Mouse (Mus musculus) stomach, postnatal 0 days (tissue): Measurements from ENCODE around the gene Svs2. TPM values are rescaled to one million over a fixed set of nuclear protein-coding genes. Genes with fewer than 3 reads are reported as not detected.
"Not testable (repeated sequence)": the region's sequence is repeated elsewhere in the genome, so short reads cannot be mapped to it uniquely, and the experiment has no call there.

Experiments used
- ATAC-seq: fragments of 200-750 bp; cut with Nextera tagmentation; 2 replicates; pipeline ENCODE4 v1.8.0; 2017; ENCODE audit not compliant: low FRiP score, low TSS enrichment
- DNase-seq: peaks from one replicate; pipeline ENCODE4 v3.0.0-alpha.2; 2016; ENCODE audit warnings: low spot score
- H3K27ac ChIP-seq: fragments of 300-500 bp; sonication (generic); replicated peaks from 2 replicates; pipeline ENCODE4 v1.5.1; 2014; ENCODE audit warnings: mild to moderate bottlenecking, control low read depth
- H3K27me3 ChIP-seq: fragments of 300-500 bp; sonication (generic); 2 replicates; pipeline ENCODE4 v1.6.1; 2014; ENCODE audit warnings: low read length; ENCODE audit not compliant: control insufficient read depth, insufficient read depth
- H3K36me3 ChIP-seq: fragments of 300-500 bp; sonication (generic); 2 replicates; pipeline ENCODE4 v1.6.1; 2014; ENCODE audit warnings: low read length, mixed read lengths; ENCODE audit not compliant: control insufficient read depth, insufficient read depth
- H3K4me1 ChIP-seq: fragments of 300-500 bp; sonication (generic); replicated peaks from 2 replicates; pipeline ENCODE4 v1.6.1; 2014; ENCODE audit warnings: antibody characterized with exemption; ENCODE audit not compliant: control insufficient read depth, insufficient read depth
- H3K4me2 ChIP-seq: fragments of 300-500 bp; sonication (generic); replicated peaks from 2 replicates; pipeline ENCODE4 v1.6.1; 2014; ENCODE audit warnings: low read depth, mild to moderate bottlenecking, control low read depth, moderate library complexity
- H3K4me3 ChIP-seq: fragments of 300-500 bp; sonication (generic); 2 replicates; pipeline ENCODE4 v1.5.1; 2014; ENCODE audit warnings: low read depth, low read length, control low read depth
- H3K9ac ChIP-seq: fragments of 300-500 bp; sonication (generic); 2 replicates; pipeline ENCODE4 v1.6.1; 2014; ENCODE audit warnings: mild to moderate bottlenecking, low read length, control low read depth, mixed read lengths
- H3K9me3 ChIP-seq: fragments of 300-500 bp; sonication (generic); 2 replicates; pipeline ENCODE4 v1.6.1; 2016; ENCODE audit warnings: low read length; ENCODE audit not compliant: control insufficient read depth
- CTCF ChIP-seq: IDR thresholded peaks from 2 replicates; pipeline ENCODE4 v1.5.1; 2016; ENCODE audit warnings: antibody characterized with exemption, low read depth, mild to moderate bottlenecking, moderate library complexity
- EP300 ChIP-seq: optimal IDR thresholded peaks from 2 replicates; pipeline ENCODE3; 2016; ENCODE audit warnings: antibody characterized with exemption
- WGBS: fragments of 180-500 bp; shearing (Covaris S2); extraction: QIAGEN DNeasy Blood & Tissue Kit; methylation state at CpG from one replicate; pipeline ENCODE4 v1.1.7; 2014; 5-methylcytosine and 5-hydroxymethylcytosine counted together
- polyA plus RNA-seq: library from polyadenylated mRNA; unstranded; fragments of >200 nt; fragmentation: Nextera tagmentation; extraction: Ambion mirVana; gene quantifications from 2 replicates; pipeline ENCODE4 v1.2.1, GENCODE M21; 2015

Gene Svs2
- polyA plus RNA-seq, 1 experiment from 2014 or later = not detected

- ATAC-seq = no peak
- Histone ChIP-seq H3K27me3 (no peaks in the 10 kb centered on the region), H3K27ac (no peak overlapping the region), H3K4me3 (no peak overlapping the region), H3K9ac (no peak overlapping the region), H3K9me3 (no peaks in the 10 kb centered on the region), H3K4me1 (no peaks in the 10 kb centered on the region), H3K4me2 (no peak overlapping the region), H3K36me3 (no peaks in the 10 kb centered on the region)
- TF ChIP-seq EP300 (no peak), CTCF (no peak)
- no peak for DNase-seq
- 84% methylated on average over 9 of the region's 9 CpGs for WGBS
These were observed 19.0 kb downstream of the Svs2 start for GRCm38 (mm10) chr2:164219295-164219694.

- 80% methylated on average over 5 of the region's 5 CpGs for WGBS
- Histone ChIP-seq H3K27ac (no peak overlapping the region), H3K4me1 (no peaks in the 10 kb centered on the region), H3K4me2 (no peak overlapping the region), H3K4me3 (no peak overlapping the region), H3K9ac (no peak overlapping the region), H3K9me3 (no peaks in the 10 kb centered on the region), H3K36me3 (no peaks in the 10 kb centered on the region), H3K27me3 (no peaks in the 10 kb centered on the region)
- DNase-seq (no peak), ATAC-seq (no peak)
- no peak for TF ChIP-seq EP300
These were observed 25.6 kb downstream of the Svs2 start for GRCm38 (mm10) chr2:164212711-164213110.

- 81% methylated on average over 4 of the region's 4 CpGs for WGBS
- Histone ChIP-seq H3K27ac (no peak overlapping the region), H3K4me1 (no peaks in the 10 kb centered on the region), H3K36me3 (no peaks in the 10 kb centered on the region), H3K9ac (no peak overlapping the region), H3K4me2 (no peak overlapping the region), H3K4me3 (no peak overlapping the region), H3K9me3 (no peaks in the 10 kb centered on the region), H3K27me3 (no peaks in the 10 kb centered on the region)
- no peak for DNase-seq
- TF ChIP-seq EP300 = no peak
- no peak for TF ChIP-seq CTCF
- no peak for ATAC-seq
These were observed 27.4 kb downstream of the Svs2 start for GRCm38 (mm10) chr2:164210892-164211291.

GRCm38 (mm10) chr2:164206676-164207075, 31.6 kb downstream of the Svs2 start:
- TF ChIP-seq EP300 (no peak), CTCF (no peak)

GRCm38 (mm10) chr2:164206011-164206410, 32.3 kb downstream of the Svs2 start:
- H3K27ac ChIP-seq, DNase-seq, H3K4me1 ChIP-seq, ATAC-seq, H3K4me3 ChIP-seq, H3K9me3 ChIP-seq, H3K4me2 ChIP-seq, H3K27me3 ChIP-seq, H3K36me3 ChIP-seq, H3K9ac ChIP-seq: not testable (repeated sequence)
- 94% methylated on average over 10 of the region's 10 CpGs for WGBS

More at GRCm38 (mm10) chr2:164206676-164207075, 31.6 kb downstream of the Svs2 start:
- no peak overlapping the region for H3K27ac ChIP-seq
- no peaks in the 10 kb centered on the region for H3K4me1 ChIP-seq
- H3K9me3 ChIP-seq = no peaks in the 10 kb centered on the region
- H3K4me2 ChIP-seq = no peak overlapping the region
- no peak overlapping the region for H3K4me3 ChIP-seq
- ATAC-seq = no peak
- 62% methylated on average over 4 of the region's 4 CpGs for WGBS
- no peak overlapping the region for H3K9ac ChIP-seq
- no peaks in the 10 kb centered on the region for H3K27me3 ChIP-seq
- DNase-seq = no peak
- H3K36me3 ChIP-seq = no peaks in the 10 kb centered on the region

- no peak for TF ChIP-seq EP300
- TF ChIP-seq CTCF = no peak
- Histone ChIP-seq H3K9me3 (no peaks in the 10 kb centered on the region), H3K36me3 (no peaks in the 10 kb centered on the region), H3K4me3 (no peak within 1 kb of the TSS), H3K27me3 (no peaks in the 10 kb centered on the region), H3K27ac (no peak within 1 kb of the TSS), H3K4me1 (no peaks in the 10 kb centered on the region), H3K9ac (no peak within 1 kb of the TSS), H3K4me2 (no peak within 1 kb of the TSS)
- no peak for ATAC-seq
- DNase-seq = no peak
- WGBS = 83% methylated on average over 20 of the region's 20 CpGs
These were observed 38.5 kb downstream of the Svs2 start, which contains the start of gene Wfdc15a for GRCm38 (mm10) chr2:164199626-164200327. Gene Wfdc15a, minus strand, starts transcription at chr2:164200130.
